Mouse (Mus musculus) CD4-positive, CD25-positive, alpha-beta regulatory T cell, adult 4 months (primary cell): ENCODE results near the gene Zfp128. TPM values are rescaled to one million over a fixed set of nuclear protein-coding genes. Genes with fewer than 3 reads are reported as not detected.

Experiments
- ATAC-seq: one replicate; pipeline ENCODE4 v1.8.0; 2017
- polyA plus RNA-seq, 2 experiments: library from polyadenylated mRNA; unstranded; fragments of 100-300 nt; shearing (Covaris generic); gene quantifications; one replicate each; pipeline ENCODE4 v1.2.1; 2017

The Zfp128 gene
- polyA plus RNA-seq, 2 experiments from 2014 or later = 1.0 to 1.7 TPM

GRCm38 (mm10) chr7:12922729-12923128 is 41.8 kb downstream of the Zfp128 start:
- ATAC-seq = no peak

GRCm38 (mm10) chr7:12926316-12926715 is 45.3 kb downstream of the Zfp128 start:
- no peak for ATAC-seq

GRCm38 (mm10) chr7:12927191-12927680 is 46.3 kb downstream of the Zfp128 start, which contains the start of gene Rnf225:
Gene Rnf225, plus strand, starts transcription at chr7:12927416.
- no peak for ATAC-seq

GRCm38 (mm10) chr7:12927693-12928589 is 47.0 kb downstream of the Zfp128 start:
- ATAC-seq = no peak

- ATAC-seq = no peak
These were observed 52.7 kb downstream of the Zfp128 start for GRCm38 (mm10) chr7:12933615-12934140.

- no peak for ATAC-seq
These were observed 53.8 kb downstream of the Zfp128 start for GRCm38 (mm10) chr7:12934808-12935207.

- peak; percentile 69 for ATAC-seq
These were observed 56.4 kb downstream of the Zfp128 start for GRCm38 (mm10) chr7:12937254-12937803.

- ATAC-seq = no peak
These were observed 59.6 kb downstream of the Zfp128 start for GRCm38 (mm10) chr7:12940599-12940998.

Other genes with a start within 250 kb of the Zfp128 start
- gene Vmn2r54, start 240.9 kb upstream of the Zfp128 start, polyA plus RNA-seq = not detected
- gene Vmn2r55, start 196.2 kb upstream of the Zfp128 start, polyA plus RNA-seq = not detected
- not detected for gene Vmn2r56, start 146.2 kb upstream of the Zfp128 start, polyA plus RNA-seq
- gene Zscan18, start 77.5 kb upstream of the Zfp128 start, polyA plus RNA-seq = 1 to 10 TPM in 1 of 2 experiments, under 1 TPM in 1; 0.42 to 1.4 TPM
- gene Zfp329, start 62.3 kb upstream of the Zfp128 start, polyA plus RNA-seq = 10 to 100 TPM; 20.0 to 22.4 TPM
- gene Zfp110, start 46.4 kb upstream of the Zfp128 start, polyA plus RNA-seq = 100 to 1,000 TPM in 1 of 2 experiments, 10 to 100 TPM in 1; 91.9 to 118 TPM
- gene Zscan22, start 16.6 kb downstream of the Zfp128 start, polyA plus RNA-seq = 10 to 100 TPM in 1 of 2 experiments, 1 to 10 TPM in 1; 8.2 to 15.0 TPM
- 1,000 to 10,000 TPM; 2,766 to 2,852 TPM for gene Rps5, start 41.1 kb downstream of the Zfp128 start, polyA plus RNA-seq
- not detected for gene Rnf225, start 46.2 kb downstream of the Zfp128 start, polyA plus RNA-seq
- 1 to 10 TPM; 2.2 to 2.7 TPM for gene Zfp324, start 84.7 kb downstream of the Zfp128 start, polyA plus RNA-seq
- 1 to 10 TPM; 3.8 to 5.7 TPM for gene Zfp446, start 96.7 kb downstream of the Zfp128 start, polyA plus RNA-seq
- gene Slc27a5, start 117.0 kb downstream of the Zfp128 start, polyA plus RNA-seq = under 1 TPM in 1 of 2 experiments, not detected in 1; 0.54 TPM
- 10 to 100 TPM; 37.1 to 75.2 TPM for gene Trim28, start 117.9 kb downstream of the Zfp128 start, polyA plus RNA-seq
- 1 to 10 TPM; 5.6 to 7.4 TPM for gene Zbtb45, start 128.9 kb downstream of the Zfp128 start, polyA plus RNA-seq
- gene Chmp2a, start 153.6 kb downstream of the Zfp128 start, polyA plus RNA-seq = 100 to 1,000 TPM; 259 to 278 TPM
- gene Ube2m, start 157.1 kb downstream of the Zfp128 start, polyA plus RNA-seq = 10 to 100 TPM in 1 of 2 experiments, 1 to 10 TPM in 1; 7.9 to 14.3 TPM
- under 1 TPM; 0.35 to 0.84 TPM for gene Mzf1, start 173.6 kb downstream of the Zfp128 start, polyA plus RNA-seq
- gene Vmn1r85, start 214.0 kb downstream of the Zfp128 start, polyA plus RNA-seq = not detected
- gene Vmn1r86, start 238.7 kb downstream of the Zfp128 start, polyA plus RNA-seq = under 1 TPM in 1 of 2 experiments, not detected in 1; 0.05 TPM